Mouse (Mus musculus): ENCODE measurements around the gene 4930548H24Rik. TPM values are rescaled to one million over a fixed set of nuclear protein-coding genes. Genes with fewer than 3 reads are reported as not detected.
"Not testable (repeated sequence)": the region's sequence is repeated elsewhere in the genome, so short reads cannot be mapped to it uniquely, and the experiment has no call there.

The 4930548H24Rik gene
- total RNA-seq (2021) = under 1 TPM in 1 of 2 experiments, not detected in 1; 0.14 TPM

DNA sequence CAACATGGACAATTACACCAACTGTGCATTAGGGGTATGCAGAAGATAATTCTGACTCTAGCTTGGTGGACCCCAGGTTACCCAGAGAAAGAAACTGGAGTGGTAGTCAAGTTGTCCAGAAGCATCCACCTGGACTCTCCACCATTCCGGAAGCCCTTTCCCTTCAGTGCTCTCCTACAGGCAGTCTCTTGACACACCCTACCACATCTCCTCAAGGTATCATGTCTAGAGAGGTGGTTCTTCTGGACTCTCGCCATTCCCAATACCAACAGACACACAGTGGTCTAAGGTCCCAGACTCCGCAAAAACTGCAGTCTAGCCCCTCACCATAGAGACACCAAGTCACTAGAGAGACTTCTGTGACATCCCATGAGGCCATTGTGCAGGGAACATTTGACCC is at the start of gene 4930548H24Rik:
TSS of gene 4930548H24Rik (plus strand) at position 301 of the 400 bp plus-strand sequence.
- DNase-seq = no peak
- intact Hi-C loops (cut with DNase I) = no loop called here

- no peak for DNase-seq
- intact Hi-C loops (cut with DNase I) = no loop called here
Measured at GRCm38 (mm10) chr5:31451336-31451735, 34.2 kb upstream of the 4930548H24Rik start.

- intact Hi-C loops (cut with DNase I) = no loop called here
- peak; percentile 88 to 89 for DNase-seq
Measured at GRCm38 (mm10) chr5:31451878-31452561, 33.5 kb upstream of the 4930548H24Rik start, which contains the start of gene Zfp512. Gene Zfp512 (plus strand): TSS chr5:31452431.

DNA sequence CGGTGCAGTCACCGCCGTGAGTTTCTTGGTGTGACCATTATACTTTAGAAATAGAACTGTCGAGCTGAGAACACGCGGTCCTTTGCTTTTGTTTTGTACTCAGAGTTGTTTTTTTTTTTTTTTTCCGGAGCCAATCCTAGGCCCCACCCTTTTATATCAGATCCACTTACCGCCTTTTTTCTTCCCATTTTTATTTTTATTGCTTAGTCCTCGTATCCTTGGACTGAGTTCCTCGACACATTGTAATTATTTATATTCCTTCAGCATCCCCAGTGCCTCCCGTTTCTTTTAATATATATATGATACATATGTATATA is 33.0 kb upstream of the 4930548H24Rik start:
- DNase-seq = no peak
- intact Hi-C loops (cut with DNase I) = no loop called here

GRCm38 (mm10) chr5:31452886-31453410 is 32.6 kb upstream of the 4930548H24Rik start:
- DNase-seq = no peak
- intact Hi-C loops (cut with DNase I) = no loop called here

- intact Hi-C loops (cut with DNase I) = no loop called here
- DNase-seq = peak; percentile 9 to 10
Measured at GRCm38 (mm10) chr5:31467798-31468197, 17.7 kb upstream of the 4930548H24Rik start.

DNA sequence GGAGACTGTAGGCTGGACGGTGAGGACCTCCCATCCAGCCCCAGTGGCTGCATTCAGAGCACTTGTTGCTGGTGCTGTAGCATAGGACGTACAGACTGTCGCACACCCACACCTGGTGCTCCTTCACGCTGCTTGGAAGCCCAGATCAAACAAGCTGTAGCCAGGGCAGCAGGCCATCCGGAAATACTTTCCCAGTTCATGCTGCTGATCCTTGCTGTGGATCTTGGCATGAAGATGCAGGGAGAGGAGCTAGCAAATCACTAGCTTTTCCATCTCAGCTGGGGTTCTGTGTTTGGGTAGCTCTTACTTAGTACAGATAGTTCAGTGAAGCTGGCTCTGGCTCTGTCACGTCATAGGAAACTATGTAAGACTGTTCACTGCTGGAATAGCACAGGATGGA is 15.8 kb upstream of the 4930548H24Rik start:
- intact Hi-C loops (cut with DNase I) = no loop called here
- no peak for DNase-seq

- intact Hi-C loops (cut with DNase I) = no loop called here
Measured at GRCm38 (mm10) chr5:31470334-31470733, 15.2 kb upstream of the 4930548H24Rik start.

GRCm38 (mm10) chr5:31480536-31480935 is 5.0 kb upstream of the 4930548H24Rik start:
- no peak for DNase-seq
- intact Hi-C loops (cut with DNase I) = no loop called here

More at GRCm38 (mm10) chr5:31470334-31470733, 15.2 kb upstream of the 4930548H24Rik start:
- peak; percentile 37 to 61 for DNase-seq

GRCm38 (mm10) chr5:31487889-31488288 is 2.3 kb downstream of the 4930548H24Rik start:
- DNase-seq = no peak
- intact Hi-C loops (cut with DNase I) = no loop called here

DNA sequence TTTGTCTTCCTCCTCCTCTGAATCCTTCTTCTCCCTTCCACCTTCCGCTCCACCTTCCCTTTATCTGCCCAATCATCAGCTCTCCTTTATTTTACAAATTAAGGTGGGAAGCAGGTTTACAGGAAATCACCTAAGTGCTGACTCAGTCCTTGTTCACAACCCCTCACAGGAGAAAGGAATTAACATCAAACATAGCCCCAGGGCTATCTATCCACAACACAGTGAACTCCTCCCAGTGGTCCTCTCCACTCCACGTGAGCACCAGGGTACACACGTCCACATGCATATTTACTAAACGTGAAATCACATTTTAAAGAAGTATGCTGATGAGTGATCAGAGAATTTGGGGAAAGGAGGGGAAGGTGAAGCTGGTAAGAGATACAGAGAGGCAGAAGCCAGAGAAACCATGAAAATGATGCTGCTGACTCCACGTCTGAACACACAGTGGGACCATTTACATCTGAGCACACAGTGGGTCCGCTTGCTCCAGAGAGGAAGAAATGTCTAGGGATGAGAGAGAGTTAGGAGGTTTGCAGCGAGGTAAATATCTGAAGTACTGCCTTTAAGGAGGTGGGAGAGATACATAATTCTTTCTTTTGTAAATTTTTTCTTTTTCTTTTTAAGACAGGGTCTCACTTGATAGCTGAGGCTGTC is 3.7 kb downstream of the 4930548H24Rik start:
- DNase-seq = no peak
- intact Hi-C loops (cut with DNase I) = no loop called here

GRCm38 (mm10) chr5:31492031-31492430 is 6.5 kb downstream of the 4930548H24Rik start:
- no peak for DNase-seq
- intact Hi-C loops (cut with DNase I) = no loop called here

GRCm38 (mm10) chr5:31494513-31495297 is 9.2 kb downstream of the 4930548H24Rik start, which contains the start of gene Gpn1:
Gene Gpn1 (plus strand): TSS chr5:31494741.
- intact Hi-C loops (cut with DNase I) = no loop called here
- peak; percentile 85 to 87 for DNase-seq

GRCm38 (mm10) chr5:31504843-31505242 is 19.3 kb downstream of the 4930548H24Rik start:
- DNase-seq = no peak
- intact Hi-C loops (cut with DNase I) = no loop called here

- intact Hi-C loops (cut with DNase I) = no loop called here
- no peak for DNase-seq
Measured at GRCm38 (mm10) chr5:31512481-31512880, 26.9 kb downstream of the 4930548H24Rik start.

GRCm38 (mm10) chr5:31520556-31520955 is 35.0 kb downstream of the 4930548H24Rik start:
- intact Hi-C loops (cut with DNase I) = no loop called here

GRCm38 (mm10) chr5:31526354-31527116 is 41.0 kb downstream of the 4930548H24Rik start, which contains the start of gene Slc4a1ap:
Gene Slc4a1ap (plus strand): TSS chr5:31526995.
- intact Hi-C loops (cut with DNase I) = no loop called here
- peak; percentile 83 to 91 for DNase-seq

More at GRCm38 (mm10) chr5:31520556-31520955, 35.0 kb downstream of the 4930548H24Rik start:
- DNase-seq = no peak

DNA sequence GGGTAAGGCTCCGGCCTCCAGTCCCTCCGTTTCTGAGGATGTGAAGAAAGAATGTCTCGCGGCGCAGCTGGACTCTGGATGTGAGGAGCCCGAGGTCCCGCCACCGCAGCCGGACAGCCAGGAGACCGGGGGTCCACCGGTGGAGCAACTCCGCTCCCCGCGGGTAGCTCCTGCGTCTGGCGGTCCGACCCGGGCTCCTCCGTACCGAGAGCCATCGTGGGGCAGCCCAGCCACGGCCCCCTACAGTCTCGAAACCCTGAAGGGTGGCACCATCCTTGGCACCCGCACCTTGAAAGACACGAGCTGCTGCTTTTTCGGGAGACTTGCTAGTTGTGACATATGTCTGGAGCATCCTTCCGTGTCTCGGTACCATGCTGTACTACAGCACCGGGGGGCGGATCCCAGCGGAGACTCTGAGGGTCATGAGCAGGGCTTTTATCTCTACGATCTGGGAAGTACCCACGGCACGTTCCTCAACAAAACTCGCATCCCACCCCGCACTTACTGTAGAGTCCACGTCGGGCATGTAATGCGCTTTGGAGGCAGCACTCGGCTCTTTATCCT is 41.7 kb downstream of the 4930548H24Rik start:
- intact Hi-C loops (cut with DNase I) = no loop called here

DNA sequence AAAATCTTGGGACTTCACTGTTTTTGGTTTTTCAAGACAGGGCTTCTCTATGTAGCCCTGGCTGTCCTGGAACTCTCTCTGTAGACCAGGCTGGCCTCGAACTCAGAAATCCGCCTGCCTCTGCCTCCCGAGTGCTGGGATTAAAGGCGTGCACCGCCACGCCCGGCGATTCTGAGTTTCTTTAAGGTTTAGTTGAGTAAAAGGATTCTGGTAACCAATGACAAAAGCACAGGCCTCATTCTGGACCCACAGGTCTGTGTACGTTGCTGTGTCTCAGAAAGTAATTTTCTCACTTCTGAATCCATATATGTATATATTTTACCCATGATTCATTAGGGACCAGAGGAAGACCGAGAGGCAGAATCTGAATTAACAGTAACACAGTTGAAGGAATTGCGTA is 42.2 kb downstream of the 4930548H24Rik start, which contains the start of gene Supt7l:
TSS of gene Supt7l (minus strand) at position 101 of the 400 bp plus-strand sequence.
- intact Hi-C loops (cut with DNase I) = not testable (repeated sequence)

More for the DNA sequence above, 41.7 kb downstream of the 4930548H24Rik start:
- no peak for DNase-seq

DNA sequence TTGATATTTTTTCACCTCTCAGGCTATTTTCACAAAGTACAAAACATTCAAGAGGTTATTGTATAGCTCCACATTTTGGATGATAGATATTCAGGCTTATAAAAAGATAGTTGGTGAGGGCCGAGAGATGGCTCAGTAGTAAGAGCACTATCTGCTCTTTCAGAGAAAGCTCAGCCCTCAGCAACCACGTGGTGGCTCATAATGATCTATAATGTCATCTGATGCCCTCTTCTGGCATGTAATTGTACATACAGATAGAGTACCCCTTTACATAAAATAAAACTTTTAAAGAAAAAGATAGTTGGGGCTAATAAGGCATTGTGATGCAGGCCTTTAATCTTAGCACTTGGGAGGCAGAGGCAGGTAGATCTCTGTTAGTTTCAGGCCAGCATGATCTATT is 43.0 kb downstream of the 4930548H24Rik start:
- intact Hi-C loops (cut with DNase I) = no loop called here
- no peak for DNase-seq

More for the DNA sequence above, 42.2 kb downstream of the 4930548H24Rik start, which contains the start of gene Supt7l:
- not testable (repeated sequence) for DNase-seq
